Mouse (Mus musculus) lung, postnatal 0 days (tissue): Measurements from ENCODE around the gene Eif4a2. TPM values are rescaled to one million over a fixed set of nuclear protein-coding genes. Genes with fewer than 3 reads are reported as not detected.

Experiments used
- ATAC-seq: fragments of 200-750 bp; cut with Nextera tagmentation; 2 replicates; pipeline ENCODE4 v1.8.0; 2017; ENCODE audit warnings: moderate library complexity
- DNase-seq: peaks from one replicate; pipeline ENCODE4 v3.0.0-alpha.2; 2016; ENCODE audit warnings: low spot score
- H3K27ac ChIP-seq: fragments of 300-500 bp; sonication (generic); 2 replicates; pipeline ENCODE4 v1.5.1; 2014; ENCODE audit warnings: antibody characterized with exemption, mild to moderate bottlenecking, low read length, mixed read lengths
- H3K27me3 ChIP-seq: fragments of 300-500 bp; sonication (generic); replicated peaks from 2 replicates; pipeline ENCODE4 v1.6.1; 2014; ENCODE audit warnings: low read length, mixed read lengths; ENCODE audit not compliant: insufficient read depth
- H3K36me3 ChIP-seq: fragments of 300-500 bp; sonication (generic); 2 replicates; pipeline ENCODE4 v1.6.1; 2014; ENCODE audit warnings: low read length, mixed read lengths; ENCODE audit not compliant: insufficient read depth
- H3K4me1 ChIP-seq: fragments of 300-500 bp; sonication (generic); 2 replicates; pipeline ENCODE4 v1.6.1; 2014; ENCODE audit warnings: antibody characterized with exemption, low read depth, low read length, mixed read lengths; ENCODE audit not compliant: insufficient read depth
- H3K4me2 ChIP-seq: fragments of 300-500 bp; sonication (generic); replicated peaks from 2 replicates; pipeline ENCODE4 v1.6.1; 2014; ENCODE audit warnings: low read depth, mild to moderate bottlenecking, low read length, moderate library complexity, mixed read lengths
- H3K4me3 ChIP-seq: fragments of 300-500 bp; sonication (generic); 2 replicates; pipeline ENCODE4 v1.5.1; 2014; ENCODE audit warnings: low read depth, low read length
- H3K9ac ChIP-seq: fragments of 300-500 bp; sonication (generic); replicated peaks from 2 replicates; pipeline ENCODE4 v1.6.1; 2014; ENCODE audit warnings: low read depth, mild to moderate bottlenecking
- H3K9me3 ChIP-seq: fragments of 300-500 bp; sonication (generic); 2 replicates; pipeline ENCODE4 v1.6.1; 2016; ENCODE audit warnings: low read length, mixed read lengths
- CTCF ChIP-seq: IDR thresholded peaks from 2 replicates; pipeline ENCODE4 v1.5.1; 2016; ENCODE audit warnings: antibody characterized with exemption, mild to moderate bottlenecking
- EP300 ChIP-seq: IDR thresholded peaks from 2 replicates; pipeline ENCODE4 v1.6.1; 2016; ENCODE audit warnings: antibody characterized with exemption, mild to moderate bottlenecking, control low read depth
- WGBS: fragments of 180-500 bp; shearing (Covaris S2); extraction: QIAGEN DNeasy Blood & Tissue Kit; methylation state at CpG from one replicate; pipeline ENCODE4 v1.1.7; 2014; 5-methylcytosine and 5-hydroxymethylcytosine counted together
- polyA plus RNA-seq: library from polyadenylated mRNA; unstranded; fragments of >200 nt; fragmentation: Nextera tagmentation; extraction: Ambion mirVana; gene quantifications from 2 replicates; pipeline ENCODE4 v1.2.1, GENCODE M21; 2015

Eif4a2 gene
- polyA plus RNA-seq, 1 experiment from 2014 or later: 144 TPM

GRCm38 (mm10) chr16:23148936-23149335 lies 41.7 kb downstream of the Eif4a2 start:
- ATAC-seq: no peak
- Histone ChIP-seq H3K36me3 (no peaks in the 10 kb centered on the region), H3K9ac (no peak overlapping the region), H3K4me3 (no peak overlapping the region), H3K4me1 (no peaks in the 10 kb centered on the region), H3K4me2 (no peak overlapping the region), H3K27me3 (no peaks in the 10 kb centered on the region), H3K9me3 (no peaks in the 10 kb centered on the region), H3K27ac (no peak overlapping the region)
- TF ChIP-seq CTCF: no peak
- no peak for TF ChIP-seq EP300
- no peak for DNase-seq
- 74% methylated on average over 2 of the region's 2 CpGs for WGBS

GRCm38 (mm10) chr16:23149396-23149795 lies 42.2 kb downstream of the Eif4a2 start:
- Histone ChIP-seq H3K27ac (no peak overlapping the region), H3K36me3 (no peaks in the 10 kb centered on the region), H3K9ac (no peak overlapping the region), H3K9me3 (no peaks in the 10 kb centered on the region), H3K4me3 (no peak overlapping the region), H3K27me3 (no peaks in the 10 kb centered on the region), H3K4me2 (no peak overlapping the region), H3K4me1 (no peaks in the 10 kb centered on the region)
- TF ChIP-seq CTCF (no peak), EP300 (no peak)
- no peak for ATAC-seq
- 59% methylated on average over 8 of the region's 8 CpGs for WGBS
- no peak for DNase-seq

- Histone ChIP-seq H3K4me2 (no peak overlapping the region), H3K4me1 (no peaks in the 10 kb centered on the region), H3K9ac (no peak overlapping the region), H3K27me3 (no peaks in the 10 kb centered on the region), H3K27ac (no peak overlapping the region), H3K4me3 (no peak overlapping the region), H3K9me3 (no peaks in the 10 kb centered on the region), H3K36me3 (no peaks in the 10 kb centered on the region)
- ATAC-seq (0 out of 2 replicates have a peak, but pooled peaks have one; percentile 23), DNase-seq (peak; percentile 67)
- WGBS: 16% methylated on average over 2 of the region's 2 CpGs
- TF ChIP-seq CTCF: peak; percentile 78
- no peak for TF ChIP-seq EP300
Observed at GRCm38 (mm10) chr16:23151423-23151822, 44.2 kb downstream of the Eif4a2 start.

- no peaks in the 10 kb centered on the region for H3K9me3 ChIP-seq
- H3K4me1 ChIP-seq: no peaks in the 10 kb centered on the region
- ATAC-seq (no peak), DNase-seq (no peak)
- H3K4me2 ChIP-seq: no peak overlapping the region
- TF ChIP-seq EP300 (no peak), CTCF (no peak)
- H3K27me3 ChIP-seq: no peaks in the 10 kb centered on the region
- 62% methylated on average over 5 of the region's 5 CpGs for WGBS
- H3K4me3 ChIP-seq: no peak overlapping the region
- H3K36me3 ChIP-seq: no peaks in the 10 kb centered on the region
- no peak overlapping the region for H3K9ac ChIP-seq
- H3K27ac ChIP-seq: no peak overlapping the region
Observed at GRCm38 (mm10) chr16:23154261-23154660, 47.0 kb downstream of the Eif4a2 start.

- Histone ChIP-seq H3K27me3 (no peaks in the 10 kb centered on the region), H3K4me2 (no peak overlapping the region), H3K27ac (no peak overlapping the region), H3K9ac (no peak overlapping the region), H3K9me3 (no peaks in the 10 kb centered on the region), H3K4me1 (no peaks in the 10 kb centered on the region), H3K4me3 (no peak overlapping the region), H3K36me3 (no peaks in the 10 kb centered on the region)
- 91% methylated on average over 13 of the region's 13 CpGs for WGBS
- TF ChIP-seq CTCF (no peak), EP300 (no peak)
- DNase-seq (no peak), ATAC-seq (no peak)
Observed at GRCm38 (mm10) chr16:23157013-23157412, 49.8 kb downstream of the Eif4a2 start.

GRCm38 (mm10) chr16:23158292-23158691 lies 51.0 kb downstream of the Eif4a2 start:
- Histone ChIP-seq H3K4me1 (no peaks in the 10 kb centered on the region), H3K27ac (no peak overlapping the region), H3K4me2 (no peak overlapping the region), H3K27me3 (no peaks in the 10 kb centered on the region), H3K36me3 (no peaks in the 10 kb centered on the region), H3K9me3 (no peaks in the 10 kb centered on the region), H3K4me3 (no peak overlapping the region), H3K9ac (no peak overlapping the region)
- TF ChIP-seq CTCF (no peak), EP300 (no peak)
- 76% methylated on average over 7 of the region's 7 CpGs for WGBS
- ATAC-seq: no peak
- no peak for DNase-seq

- Histone ChIP-seq H3K27me3 (no peaks in the 10 kb centered on the region), H3K4me2 (no peak overlapping the region), H3K4me3 (no peak overlapping the region), H3K4me1 (no peaks in the 10 kb centered on the region), H3K9ac (no peak overlapping the region), H3K27ac (no peak overlapping the region), H3K9me3 (no peaks in the 10 kb centered on the region), H3K36me3 (no peaks in the 10 kb centered on the region)
- TF ChIP-seq CTCF (no peak), EP300 (no peak)
- DNase-seq (no peak), ATAC-seq (no peak)
- 38% methylated on average over 2 of the region's 2 CpGs for WGBS
Observed at GRCm38 (mm10) chr16:23158957-23159356, 51.7 kb downstream of the Eif4a2 start.
